Mouse (Mus musculus) lung, postnatal 0 days (tissue): Measurements from ENCODE around the gene Lmod3. TPM values are rescaled to one million over a fixed set of nuclear protein-coding genes. Genes with fewer than 3 reads are reported as not detected.
"Not testable (repeated sequence)": the region's sequence is repeated elsewhere in the genome, so short reads cannot be mapped to it uniquely, and the experiment has no call there.

ENCODE experiments used
- ATAC-seq: fragments of 200-750 bp; cut with Nextera tagmentation; 2 replicates; pipeline ENCODE4 v1.8.0; 2017; ENCODE audit warnings: moderate library complexity
- DNase-seq: peaks from one replicate; pipeline ENCODE4 v3.0.0-alpha.2; 2016; ENCODE audit warnings: low spot score
- H3K27ac ChIP-seq: fragments of 300-500 bp; sonication (generic); 2 replicates; pipeline ENCODE4 v1.5.1; 2014; ENCODE audit warnings: antibody characterized with exemption, mild to moderate bottlenecking, low read length, mixed read lengths
- H3K27me3 ChIP-seq: fragments of 300-500 bp; sonication (generic); replicated peaks from 2 replicates; pipeline ENCODE4 v1.6.1; 2014; ENCODE audit warnings: low read length, mixed read lengths; ENCODE audit not compliant: insufficient read depth
- H3K36me3 ChIP-seq: fragments of 300-500 bp; sonication (generic); 2 replicates; pipeline ENCODE4 v1.6.1; 2014; ENCODE audit warnings: low read length, mixed read lengths; ENCODE audit not compliant: insufficient read depth
- H3K4me1 ChIP-seq: fragments of 300-500 bp; sonication (generic); 2 replicates; pipeline ENCODE4 v1.6.1; 2014; ENCODE audit warnings: antibody characterized with exemption, low read depth, low read length, mixed read lengths; ENCODE audit not compliant: insufficient read depth
- H3K4me2 ChIP-seq: fragments of 300-500 bp; sonication (generic); replicated peaks from 2 replicates; pipeline ENCODE4 v1.6.1; 2014; ENCODE audit warnings: low read depth, mild to moderate bottlenecking, low read length, moderate library complexity, mixed read lengths
- H3K4me3 ChIP-seq: fragments of 300-500 bp; sonication (generic); 2 replicates; pipeline ENCODE4 v1.5.1; 2014; ENCODE audit warnings: low read depth, low read length
- H3K9ac ChIP-seq: fragments of 300-500 bp; sonication (generic); replicated peaks from 2 replicates; pipeline ENCODE4 v1.6.1; 2014; ENCODE audit warnings: low read depth, mild to moderate bottlenecking
- H3K9me3 ChIP-seq: fragments of 300-500 bp; sonication (generic); 2 replicates; pipeline ENCODE4 v1.6.1; 2016; ENCODE audit warnings: low read length, mixed read lengths
- CTCF ChIP-seq: IDR thresholded peaks from 2 replicates; pipeline ENCODE4 v1.5.1; 2016; ENCODE audit warnings: antibody characterized with exemption, mild to moderate bottlenecking
- EP300 ChIP-seq: IDR thresholded peaks from 2 replicates; pipeline ENCODE4 v1.6.1; 2016; ENCODE audit warnings: antibody characterized with exemption, mild to moderate bottlenecking, control low read depth
- WGBS: fragments of 180-500 bp; shearing (Covaris S2); extraction: QIAGEN DNeasy Blood & Tissue Kit; methylation state at CpG from one replicate; pipeline ENCODE4 v1.1.7; 2014; 5-methylcytosine and 5-hydroxymethylcytosine counted together
- polyA plus RNA-seq: library from polyadenylated mRNA; unstranded; fragments of >200 nt; fragmentation: Nextera tagmentation; extraction: Ambion mirVana; gene quantifications from 2 replicates; pipeline ENCODE4 v1.2.1, GENCODE M21; 2015

Lmod3 gene
- polyA plus RNA-seq, 1 experiment from 2014 or later, result 0.31 TPM

DNA sequence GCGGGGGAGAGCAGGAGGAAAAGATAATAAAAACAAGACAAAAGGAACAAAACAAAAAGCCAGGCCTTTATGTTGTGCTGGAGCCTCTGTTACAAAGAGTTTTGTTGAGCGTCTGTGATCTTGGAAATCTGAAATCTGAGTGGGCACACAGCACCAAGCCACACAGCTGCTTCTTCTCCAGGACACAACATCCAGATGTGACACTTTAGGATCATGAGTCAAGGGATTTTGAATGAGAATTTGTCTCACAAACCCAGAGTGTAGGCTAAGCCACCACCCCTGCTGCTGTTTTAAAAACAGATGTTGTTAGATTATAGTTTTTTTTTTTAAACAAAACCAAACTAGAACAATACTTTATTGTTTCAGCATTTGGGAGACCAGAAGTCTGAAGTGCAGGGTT lies 19.8 kb upstream of the Lmod3 start:
- 48% methylated on average over 2 of the region's 2 CpGs for WGBS
- peak; percentile 82 for DNase-seq
- no peak overlapping the region for H3K4me2 ChIP-seq

GRCm38 (mm10) chr6:97269596-97269995 lies 17.0 kb upstream of the Lmod3 start:
- no peaks in the 10 kb centered on the region for H3K4me1 ChIP-seq
- H3K9me3 ChIP-seq, result no peaks in the 10 kb centered on the region
- H3K4me3 ChIP-seq, result no peak overlapping the region
- H3K4me2 ChIP-seq, result no peak overlapping the region
- WGBS, result 76% methylated on average over 11 of the region's 11 CpGs
- H3K27ac ChIP-seq, result no peak overlapping the region
- ATAC-seq, result no peak
- no peaks in the 10 kb centered on the region for H3K27me3 ChIP-seq
- no peak for DNase-seq
- no peak overlapping the region for H3K9ac ChIP-seq
- TF ChIP-seq EP300, result no peak
- no peak for TF ChIP-seq CTCF
- no peaks in the 10 kb centered on the region for H3K36me3 ChIP-seq

More for the DNA sequence above, 19.8 kb upstream of the Lmod3 start:
- Histone ChIP-seq H3K27me3 (no peaks in the 10 kb centered on the region), H3K9ac (no peak overlapping the region), H3K4me1 (no peaks in the 10 kb centered on the region), H3K4me3 (no peak overlapping the region), H3K9me3 (no peaks in the 10 kb centered on the region), H3K36me3 (no peaks in the 10 kb centered on the region), H3K27ac (peak overlapping the region; percentile 57; the same call in 1 of the 2 replicates)
- ATAC-seq, result peak; percentile 86
- TF ChIP-seq CTCF (no peak), EP300 (peak; percentile 56)

- DNase-seq (no peak), ATAC-seq (no peak)
- Histone ChIP-seq H3K4me2 (no peak overlapping the region), H3K4me1 (no peaks in the 10 kb centered on the region), H3K27ac (no peak overlapping the region), H3K27me3 (no peaks in the 10 kb centered on the region), H3K9me3 (no peaks in the 10 kb centered on the region), H3K36me3 (no peaks in the 10 kb centered on the region), H3K9ac (no peak overlapping the region), H3K4me3 (no peak overlapping the region)
- 77% methylated on average over 2 of the region's 2 CpGs for WGBS
- TF ChIP-seq CTCF (no peak), EP300 (no peak)
These were observed 14.6 kb upstream of the Lmod3 start for GRCm38 (mm10) chr6:97267132-97267531.

- Histone ChIP-seq H3K4me1 (no peaks in the 10 kb centered on the region), H3K9ac (no peak overlapping the region), H3K4me3 (no peak overlapping the region), H3K36me3 (no peaks in the 10 kb centered on the region), H3K9me3 (no peaks in the 10 kb centered on the region), H3K4me2 (no peak overlapping the region), H3K27me3 (no peaks in the 10 kb centered on the region), H3K27ac (no peak overlapping the region)
- TF ChIP-seq CTCF, result no peak
- no peak for TF ChIP-seq EP300
- DNase-seq (no peak), ATAC-seq (no peak)
- 70% methylated on average over 4 of the region's 4 CpGs for WGBS
These were observed 14.1 kb upstream of the Lmod3 start for GRCm38 (mm10) chr6:97266661-97267060.

DNA sequence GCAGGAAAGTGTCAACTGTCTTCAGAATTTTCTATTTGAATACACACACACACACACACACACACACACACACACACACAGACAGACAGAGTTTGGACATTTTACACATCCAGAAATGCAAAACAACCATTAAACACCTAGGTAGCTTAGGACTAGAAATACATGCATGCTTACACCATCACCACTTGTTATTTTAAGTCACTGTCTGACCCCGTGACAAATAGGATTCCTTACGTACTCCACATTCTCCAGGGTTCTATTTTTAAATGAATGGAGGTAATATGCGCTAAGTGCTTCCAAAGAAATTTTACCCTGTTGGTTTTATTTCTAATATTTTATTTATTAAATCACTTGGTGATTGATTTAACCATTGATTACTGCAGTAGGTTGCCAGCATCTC lies 13.1 kb upstream of the Lmod3 start:
- H3K4me1 ChIP-seq, result no peaks in the 10 kb centered on the region
- no peak for DNase-seq
- no peaks in the 10 kb centered on the region for H3K36me3 ChIP-seq
- no peak for ATAC-seq
- H3K4me3 ChIP-seq, result no peak overlapping the region
- H3K9me3 ChIP-seq, result no peaks in the 10 kb centered on the region
- TF ChIP-seq CTCF, result no peak
- TF ChIP-seq EP300, result no peak
- 73% methylated on average over 3 of the region's 3 CpGs for WGBS
- H3K27me3 ChIP-seq, result no peaks in the 10 kb centered on the region
- H3K27ac ChIP-seq, result no peak overlapping the region
- H3K9ac ChIP-seq, result no peak overlapping the region
- H3K4me2 ChIP-seq, result no peak overlapping the region

DNA sequence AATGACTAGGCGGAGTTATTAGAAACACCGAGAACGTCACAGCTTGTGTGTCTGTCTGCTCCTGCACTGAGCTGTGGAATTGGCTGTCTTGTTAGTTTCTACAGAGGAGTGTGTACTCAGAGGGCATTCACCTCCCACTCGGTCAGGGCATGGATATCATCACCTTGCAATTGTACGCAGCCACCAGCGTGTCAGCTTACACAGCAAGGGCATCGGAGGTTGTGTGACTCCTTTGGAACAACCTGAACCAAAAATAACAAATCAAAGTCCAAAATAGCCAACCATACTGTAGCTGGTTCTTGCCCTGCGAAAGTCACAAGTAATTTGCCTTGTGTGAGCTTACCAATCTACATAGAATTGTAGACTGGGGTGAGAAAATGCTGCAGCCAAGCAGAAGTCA lies 12.7 kb upstream of the Lmod3 start:
- no peak overlapping the region for H3K27ac ChIP-seq
- TF ChIP-seq CTCF, result no peak
- TF ChIP-seq EP300, result no peak
- H3K27me3 ChIP-seq, result no peaks in the 10 kb centered on the region
- WGBS, result 62% methylated on average over 8 of the region's 8 CpGs
- ATAC-seq, result no peak
- H3K4me3 ChIP-seq, result no peak overlapping the region
- no peaks in the 10 kb centered on the region for H3K36me3 ChIP-seq
- no peak overlapping the region for H3K9ac ChIP-seq
- DNase-seq, result no peak
- no peaks in the 10 kb centered on the region for H3K4me1 ChIP-seq
- H3K9me3 ChIP-seq, result no peaks in the 10 kb centered on the region
- no peak overlapping the region for H3K4me2 ChIP-seq

DNA sequence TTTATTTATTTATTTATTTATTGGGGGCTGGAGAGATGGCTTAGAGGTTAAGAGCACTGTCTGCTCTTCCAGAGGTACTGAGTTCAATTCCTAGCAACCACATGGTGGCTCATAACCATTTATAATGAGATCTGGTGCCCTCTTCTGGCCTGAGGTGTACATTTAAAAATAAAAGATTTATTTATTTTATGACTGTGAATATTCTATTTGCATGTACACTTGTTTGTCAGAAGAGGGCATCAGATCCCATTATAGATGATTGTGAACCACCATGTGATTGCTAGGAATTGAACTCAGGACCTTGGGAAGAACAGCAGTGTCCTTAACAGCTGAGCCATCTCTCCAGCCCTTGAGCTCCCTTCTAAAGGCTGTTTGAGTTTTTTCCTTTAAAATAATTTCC lies 11.2 kb upstream of the Lmod3 start:
- H3K4me3 ChIP-seq, H3K9ac ChIP-seq, H3K9me3 ChIP-seq, ATAC-seq, H3K4me1 ChIP-seq, H3K27ac ChIP-seq, H3K27me3 ChIP-seq, H3K36me3 ChIP-seq, H3K4me2 ChIP-seq: not testable (repeated sequence)
- peak; percentile 35 for DNase-seq
- peak; percentile 26 for TF ChIP-seq CTCF
